Comparison of ENCODE assay signal across 30 mouse cellular contexts in the genomic region with DNA sequence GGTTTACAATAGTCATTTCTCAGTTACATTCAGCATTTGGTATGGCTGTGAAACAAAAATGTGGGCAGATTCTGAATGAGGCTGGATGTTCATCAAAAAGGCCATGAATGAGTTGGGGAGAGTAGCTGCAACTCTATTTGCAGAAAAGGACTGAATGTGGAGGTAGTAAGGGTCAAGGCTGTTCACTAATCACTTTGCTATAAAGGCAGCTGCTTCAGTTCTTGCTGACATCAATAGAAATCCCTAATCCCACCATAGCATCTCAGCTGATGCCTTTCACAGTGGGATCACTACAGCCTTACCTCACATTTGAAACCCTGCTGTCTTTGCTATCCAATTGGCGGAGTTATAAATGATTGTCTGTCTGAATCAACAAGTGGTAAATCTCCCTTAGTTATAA.
DNase-seq lines count a peak whose midpoint lies in the region; ATAC-seq lines count a peak whose summit lies in the region.
"Had no signal": no experiment of that assay in that cellular context is flagged by ENCODE, and none has a peak within 500 bp of the region (broad histone marks: within the 10 kb centered on the region; RNA-seq: fewer than 3 reads in every experiment).

No protein-coding gene starts in this region.

- no peak overlapping the region for H3K4me3 ChIP-seq in hindbrain, embryonic 11.5 days (ENCODE audit: low read depth, low read length)
- no peak overlapping the region for H3K4me3 ChIP-seq in hindbrain, embryonic 13.5 days
- H3K4me3 ChIP-seq in neural tube, embryonic 11.5 days (ENCODE audit: low read depth, low read length) = no peak overlapping the region
- H3K4me3 ChIP-seq in neural tube, embryonic 15.5 days (replicated peaks) = no peak overlapping the region
- no peak overlapping the region for H3K4me3 ChIP-seq in forebrain, embryonic 15.5 days
- H3K4me3 ChIP-seq in neural tube, embryonic 13.5 days = no peak overlapping the region
- H3K4me3 ChIP-seq: embryonic facial prominence, embryonic 13.5 days; erythroblast, embryonic 14.5 days; heart, adult 2 months; heart, embryonic 12.5 days; intestine, embryonic 15.5 days; limb, embryonic 10.5 days; limb, embryonic 15.5 days; liver, embryonic 13.5 days; megakaryocyte, embryonic 14.5 days had no signal

- no peaks in the 10 kb centered on the region for H3K4me1 ChIP-seq in hindbrain, embryonic 11.5 days (replicated peaks; ENCODE audit: control insufficient read depth, insufficient read depth, low read length)
- H3K4me1 ChIP-seq in hindbrain, embryonic 13.5 days (replicated peaks) = peaks cover 8% of the 10 kb centered on the region; the same call in 1 of the 2 replicates
- H3K4me1 ChIP-seq in neural tube, embryonic 11.5 days (ENCODE audit: control insufficient read depth, insufficient read depth, low read length) = no peaks in the 10 kb centered on the region
- peaks cover 4% of the 10 kb centered on the region; the same call in 1 of the 2 replicates for H3K4me1 ChIP-seq in neural tube, embryonic 15.5 days
- H3K4me1 ChIP-seq in forebrain, embryonic 15.5 days = peaks cover 9% of the 10 kb centered on the region
- peaks cover 12% of the 10 kb centered on the region; the same call in 1 of the 2 replicates for H3K4me1 ChIP-seq in neural tube, embryonic 13.5 days (replicated peaks)
- H3K4me1 ChIP-seq: embryonic facial prominence, embryonic 13.5 days; intestine, embryonic 15.5 days; limb, embryonic 10.5 days; limb, embryonic 15.5 days; liver, embryonic 13.5 days; megakaryocyte, embryonic 14.5 days had no signal

- ATAC-seq in hindbrain, embryonic 11.5 days (ENCODE audit: low FRiP score) = peak; percentile 61; the same call in 1 of the 2 replicates
- no peak for ATAC-seq in hindbrain, embryonic 13.5 days (ENCODE audit: low FRiP score)
- ATAC-seq in neural tube, embryonic 11.5 days (ENCODE audit: insufficient read depth, low FRiP score, low TSS enrichment) = peak; percentile 76
- no peak for ATAC-seq in neural tube, embryonic 15.5 days (ENCODE audit: low FRiP score)
- peak; percentile 53; the same call in 1 of the 2 replicates for ATAC-seq in forebrain, embryonic 15.5 days (replicated peaks)
- ATAC-seq in neural tube, embryonic 13.5 days (ENCODE audit: low read depth) = peak; percentile 32; the same call in 1 of the 2 replicates
- ATAC-seq: hindbrain, postnatal 0 days; intestine, embryonic 15.5 days; lung, postnatal 0 days had no signal

- H3K9me3 ChIP-seq in hindbrain, embryonic 11.5 days (ENCODE audit: control insufficient read depth, low read length) = no peaks in the 10 kb centered on the region
- no peaks in the 10 kb centered on the region for H3K9me3 ChIP-seq in hindbrain, embryonic 13.5 days
- no peaks in the 10 kb centered on the region for H3K9me3 ChIP-seq in neural tube, embryonic 11.5 days (ENCODE audit: control insufficient read depth, low read length)
- H3K9me3 ChIP-seq in neural tube, embryonic 15.5 days (replicated peaks) = no peaks in the 10 kb centered on the region
- no peaks in the 10 kb centered on the region for H3K9me3 ChIP-seq in forebrain, embryonic 15.5 days
- no peaks in the 10 kb centered on the region for H3K9me3 ChIP-seq in neural tube, embryonic 13.5 days
- H3K9me3 ChIP-seq: embryonic facial prominence, embryonic 13.5 days; heart, embryonic 12.5 days; intestine, embryonic 15.5 days; limb, embryonic 10.5 days; limb, embryonic 15.5 days; liver, embryonic 13.5 days; megakaryocyte, embryonic 14.5 days had no signal

- H3K36me3 ChIP-seq in hindbrain, embryonic 11.5 days (ENCODE audit: control insufficient read depth, insufficient read depth, low read length) = no peaks in the 10 kb centered on the region
- H3K36me3 ChIP-seq in hindbrain, embryonic 13.5 days = no peaks in the 10 kb centered on the region
- H3K36me3 ChIP-seq in neural tube, embryonic 11.5 days (ENCODE audit: control insufficient read depth, insufficient read depth, low read length) = no peaks in the 10 kb centered on the region
- H3K36me3 ChIP-seq in neural tube, embryonic 15.5 days = no peaks in the 10 kb centered on the region
- no peaks in the 10 kb centered on the region for H3K36me3 ChIP-seq in forebrain, embryonic 15.5 days
- no peaks in the 10 kb centered on the region for H3K36me3 ChIP-seq in neural tube, embryonic 13.5 days
- H3K36me3 ChIP-seq: embryonic facial prominence, embryonic 13.5 days; heart, embryonic 12.5 days; intestine, embryonic 15.5 days; limb, embryonic 10.5 days; limb, embryonic 15.5 days; liver, embryonic 13.5 days had no signal

- 51% methylated on average over 1 of the region's 1 CpGs for WGBS in hindbrain, embryonic 11.5 days
- 48% methylated on average over 1 of the region's 1 CpGs for WGBS in hindbrain, embryonic 13.5 days
- 45% methylated on average over 1 of the region's 1 CpGs for WGBS in neural tube, embryonic 11.5 days
- WGBS in neural tube, embryonic 15.5 days = 19% methylated on average over 1 of the region's 1 CpGs
- whole genome bisulfite sequencing in forebrain, embryonic 15.5 days = 13% methylated on average over 1 of the region's 1 CpGs
- WGBS in neural tube, embryonic 13.5 days = 42% methylated on average over 1 of the region's 1 CpGs

- DNase-seq in hindbrain, embryonic 11.5 days (ENCODE audit: low spot score) = no peak
- DNase-seq in neural tube, embryonic 11.5 days (ENCODE audit: low spot score) = no peak
- no peak for DNase-seq in gastrocnemius, postnatal 14 days
- no peak for DNase-seq in gastrocnemius, adult 8-10 months (ENCODE audit: low spot score in 2 of 2)
- DNase-seq: adrenal gland, postnatal 14 days; cerebellum, adult 11-12 months; cerebellum, adult 9-11 months; embryo, embryonic 11 days; heart, adult 2 months; heart, postnatal 4 days; kidney, adult 2 months; kidney, postnatal 4 days; liver, embryonic 13.5 days; lung, adult 18-20 months; lung, postnatal 4 days; thymus, postnatal 4 days had no signal

- no peaks in the 10 kb centered on the region for H3K27me3 ChIP-seq in hindbrain, embryonic 11.5 days (ENCODE audit: control insufficient read depth, insufficient read depth, low read length)
- H3K27me3 ChIP-seq in hindbrain, embryonic 13.5 days = no peaks in the 10 kb centered on the region
- no peaks in the 10 kb centered on the region for H3K27me3 ChIP-seq in neural tube, embryonic 11.5 days (ENCODE audit: control insufficient read depth, insufficient read depth, low read length)
- H3K27me3 ChIP-seq in neural tube, embryonic 15.5 days (replicated peaks) = no peaks in the 10 kb centered on the region
- no peaks in the 10 kb centered on the region for H3K27me3 ChIP-seq in forebrain, embryonic 15.5 days
- H3K27me3 ChIP-seq in neural tube, embryonic 13.5 days = no peaks in the 10 kb centered on the region
- H3K27me3 ChIP-seq: embryonic facial prominence, embryonic 13.5 days; heart, embryonic 12.5 days; intestine, embryonic 15.5 days; limb, embryonic 15.5 days; liver, embryonic 13.5 days; megakaryocyte, embryonic 14.5 days had no signal

- H3K27ac ChIP-seq in hindbrain, embryonic 11.5 days (ENCODE audit: low read depth, low read length) = no peak overlapping the region
- no peak overlapping the region for H3K27ac ChIP-seq in hindbrain, embryonic 13.5 days
- H3K27ac ChIP-seq in neural tube, embryonic 11.5 days (ENCODE audit: low read depth, low read length) = no peak overlapping the region
- H3K27ac ChIP-seq in neural tube, embryonic 15.5 days (replicated peaks) = no peak overlapping the region; the same call in 1 of the 2 replicates
- no peak overlapping the region for H3K27ac ChIP-seq in forebrain, embryonic 15.5 days (replicated peaks)
- no peak overlapping the region for H3K27ac ChIP-seq in neural tube, embryonic 13.5 days (replicated peaks)
- H3K27ac ChIP-seq: embryonic facial prominence, embryonic 13.5 days; heart, adult 2 months; hindbrain, postnatal 0 days; intestine, embryonic 15.5 days; kidney, postnatal 0 days; limb, embryonic 10.5 days; limb, embryonic 15.5 days; liver, embryonic 13.5 days had no signal

- intact Hi-C loops in gastrocnemius, postnatal 14 days (cut with DNase I; ENCODE audit: low total_unique reads) = no loop called here

- no peak overlapping the region for H3K9ac ChIP-seq in hindbrain, embryonic 11.5 days (ENCODE audit: low read depth, low read length)
- H3K9ac ChIP-seq in hindbrain, embryonic 13.5 days = no peak overlapping the region
- no peak overlapping the region for H3K9ac ChIP-seq in neural tube, embryonic 11.5 days (ENCODE audit: low read length)
- no peak overlapping the region for H3K9ac ChIP-seq in neural tube, embryonic 15.5 days (replicated peaks)
- H3K9ac ChIP-seq in forebrain, embryonic 15.5 days (replicated peaks) = no peak overlapping the region
- H3K9ac ChIP-seq in neural tube, embryonic 13.5 days = no peak overlapping the region
- H3K9ac ChIP-seq: embryonic facial prominence, embryonic 13.5 days; heart, embryonic 12.5 days; intestine, embryonic 15.5 days; limb, embryonic 15.5 days; liver, embryonic 13.5 days had no signal

- no peak overlapping the region for H3K4me2 ChIP-seq in hindbrain, embryonic 11.5 days (replicated peaks; ENCODE audit: low read depth, low read length)
- H3K4me2 ChIP-seq in hindbrain, embryonic 13.5 days = no peak overlapping the region
- H3K4me2 ChIP-seq in neural tube, embryonic 11.5 days (ENCODE audit: low read depth) = no peak overlapping the region
- no peak overlapping the region for H3K4me2 ChIP-seq in neural tube, embryonic 15.5 days
- H3K4me2 ChIP-seq in forebrain, embryonic 15.5 days (replicated peaks) = no peak overlapping the region
- H3K4me2 ChIP-seq in neural tube, embryonic 13.5 days = no peak overlapping the region
- H3K4me2 ChIP-seq: embryonic facial prominence, embryonic 13.5 days; heart, embryonic 12.5 days; intestine, embryonic 15.5 days; limb, embryonic 15.5 days; liver, embryonic 13.5 days had no signal

Comparison
In these comparisons a context has a peak if more than half of its experiments do, and no peak if none do; other contexts are left out.
1. ATAC-seq: peak in hindbrain, embryonic 11.5 days (single experiment), neural tube, embryonic 11.5 days (single experiment), forebrain, embryonic 15.5 days (single experiment) and neural tube, embryonic 13.5 days (single experiment); none in hindbrain, embryonic 13.5 days (single experiment) and neural tube, embryonic 15.5 days (single experiment).